Mouse (Mus musculus): ENCODE measurements around the gene Trmt1. TPM values are rescaled to one million over a fixed set of nuclear protein-coding genes. Genes with fewer than 3 reads are reported as not detected.
A peak's percentile ranks its signal among the peaks of the same experiment; 100 is the strongest.

Gene Trmt1
- polyA plus RNA-seq, 1 experiment from 2014 or later, result 47.9 TPM

DNA sequence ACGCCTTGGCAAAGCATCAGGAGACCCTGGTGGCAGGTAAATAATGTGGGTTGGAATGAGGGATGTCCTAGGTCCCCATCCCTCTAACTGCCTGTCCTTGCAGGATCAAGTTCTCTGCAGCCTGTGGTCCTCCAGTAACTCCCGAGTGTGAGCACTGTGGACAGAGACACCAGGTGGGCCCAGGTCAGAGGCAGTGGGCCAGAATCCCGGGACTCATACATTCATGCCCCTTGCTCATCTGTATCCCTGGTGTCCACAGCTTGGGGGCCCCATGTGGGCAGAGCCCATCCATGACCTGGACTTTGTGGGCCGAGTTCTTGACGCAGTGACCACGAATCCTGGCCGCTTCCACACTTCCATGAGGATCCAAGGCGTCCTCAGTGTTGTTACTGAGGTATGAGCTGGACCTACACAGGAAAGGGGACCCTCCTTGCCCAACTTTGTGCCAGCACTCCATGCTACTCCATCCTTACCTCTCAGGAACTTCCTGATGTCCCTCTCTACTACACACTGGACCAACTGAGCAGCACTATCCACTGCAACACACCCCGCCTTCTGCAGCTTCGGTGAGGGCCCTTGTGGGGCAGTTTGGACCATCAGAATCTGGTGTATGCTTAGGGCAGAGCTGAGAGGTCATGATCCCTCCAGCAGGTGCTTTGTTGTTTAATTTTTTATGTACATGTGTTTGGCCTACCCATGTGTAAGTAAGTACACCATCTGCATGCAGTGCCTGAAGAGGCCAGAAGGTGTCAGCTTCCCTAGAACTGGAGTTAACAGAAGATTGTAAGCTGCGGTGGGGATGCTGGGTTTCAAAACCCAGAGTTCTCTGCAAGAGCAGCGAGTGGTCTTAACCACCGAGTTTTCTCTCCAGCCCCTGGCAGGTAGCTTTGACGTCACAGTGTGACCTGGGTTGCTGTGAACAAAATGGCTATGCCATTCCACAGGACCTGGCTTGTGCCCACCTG, 11.3 kb downstream of the Trmt1 start:
- 90% methylated on average over 14 of the region's 14 CpGs for WGBS
- no peaks in the 10 kb centered on the region for H3K9me3 ChIP-seq (ENCODE audit: control insufficient read depth, low read length)
- H3K4me2 ChIP-seq (replicated peaks; ENCODE audit: low read depth, low read length), result no peak overlapping the region
- no peak overlapping the region for H3K27ac ChIP-seq (ENCODE audit: low read depth, low read length)
- no peak overlapping the region for H3K9ac ChIP-seq (ENCODE audit: low read depth, low read length)
- ATAC-seq (ENCODE audit: low FRiP score) (0 out of 2 replicates have a peak, but pooled peaks have one; percentile 28), DNase-seq (ENCODE audit: low spot score) (peak; percentile 43)
- no peak overlapping the region for H3K4me3 ChIP-seq (ENCODE audit: low read depth, low read length)
- no peaks in the 10 kb centered on the region for H3K4me1 ChIP-seq (replicated peaks; ENCODE audit: control insufficient read depth, insufficient read depth, low read length)
- peaks cover 17% of the 10 kb centered on the region for H3K27me3 ChIP-seq (ENCODE audit: control insufficient read depth, insufficient read depth, low read length)
- H3K36me3 ChIP-seq (ENCODE audit: control insufficient read depth, insufficient read depth, low read length), result no peaks in the 10 kb centered on the region

DNA sequence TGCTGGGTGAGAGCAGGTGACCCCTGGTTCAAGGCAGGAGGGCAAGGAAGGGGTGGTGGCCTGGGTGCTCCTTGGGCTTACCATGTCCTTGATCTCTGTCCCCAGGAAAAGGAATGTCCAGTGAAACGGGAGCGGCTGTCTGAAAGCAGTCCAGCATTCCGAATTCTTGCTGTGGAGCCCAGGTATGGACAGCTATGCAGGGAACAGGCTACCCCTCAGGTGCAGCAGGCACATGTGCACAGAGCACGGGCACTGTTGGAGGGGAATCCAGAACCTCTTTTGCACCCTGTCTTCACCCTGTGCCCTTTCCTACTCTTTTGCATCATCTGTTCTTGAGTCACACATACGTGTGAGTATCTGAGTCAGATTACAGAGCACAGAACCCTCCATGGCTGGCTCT, 12.2 kb downstream of the Trmt1 start:
- no peaks in the 10 kb centered on the region for H3K36me3 ChIP-seq (ENCODE audit: control insufficient read depth, insufficient read depth, low read length)
- no peak overlapping the region for H3K4me2 ChIP-seq (replicated peaks; ENCODE audit: low read depth, low read length)
- DNase-seq (ENCODE audit: low spot score) (no peak), ATAC-seq (ENCODE audit: low FRiP score) (no peak)
- H3K9ac ChIP-seq (ENCODE audit: low read depth, low read length), result no peak overlapping the region
- H3K4me1 ChIP-seq (replicated peaks; ENCODE audit: control insufficient read depth, insufficient read depth, low read length), result no peaks in the 10 kb centered on the region
- H3K9me3 ChIP-seq (ENCODE audit: control insufficient read depth, low read length), result no peaks in the 10 kb centered on the region
- 89% methylated on average over 5 of the region's 5 CpGs for WGBS
- peaks cover 25% of the 10 kb centered on the region for H3K27me3 ChIP-seq (ENCODE audit: control insufficient read depth, insufficient read depth, low read length)
- no peak overlapping the region for H3K4me3 ChIP-seq (ENCODE audit: low read depth, low read length)
- no peak overlapping the region for H3K27ac ChIP-seq (ENCODE audit: low read depth, low read length)

GRCm38 (mm10) chr8:84698929-84699401, 12.9 kb downstream of the Trmt1 start:
- 92% methylated on average over 9 of the region's 9 CpGs for WGBS
- Histone ChIP-seq H3K36me3 (ENCODE audit: control insufficient read depth, insufficient read depth, low read length) (no peaks in the 10 kb centered on the region), H3K9ac (ENCODE audit: low read depth, low read length) (no peak overlapping the region), H3K4me1 (replicated peaks; ENCODE audit: control insufficient read depth, insufficient read depth, low read length) (peaks cover 2% of the 10 kb centered on the region; the same call in 1 of the 2 replicates), H3K27me3 (ENCODE audit: control insufficient read depth, insufficient read depth, low read length) (peaks cover 32% of the 10 kb centered on the region), H3K27ac (ENCODE audit: low read depth, low read length) (no peak overlapping the region), H3K9me3 (ENCODE audit: control insufficient read depth, low read length) (no peaks in the 10 kb centered on the region), H3K4me3 (ENCODE audit: low read depth, low read length) (no peak overlapping the region), H3K4me2 (replicated peaks; ENCODE audit: low read depth, low read length) (no peak overlapping the region)
- ATAC-seq (ENCODE audit: low FRiP score) (no peak), DNase-seq (ENCODE audit: low spot score) (no peak)

- Histone ChIP-seq H3K9ac (ENCODE audit: low read depth, low read length) (no peak overlapping the region), H3K9me3 (ENCODE audit: control insufficient read depth, low read length) (no peaks in the 10 kb centered on the region), H3K4me3 (ENCODE audit: low read depth, low read length) (no peak overlapping the region), H3K36me3 (ENCODE audit: control insufficient read depth, insufficient read depth, low read length) (no peaks in the 10 kb centered on the region), H3K4me2 (replicated peaks; ENCODE audit: low read depth, low read length) (no peak overlapping the region), H3K4me1 (replicated peaks; ENCODE audit: control insufficient read depth, insufficient read depth, low read length) (peaks cover 4% of the 10 kb centered on the region; the same call in 1 of the 2 replicates), H3K27ac (ENCODE audit: low read depth, low read length) (no peak overlapping the region), H3K27me3 (ENCODE audit: control insufficient read depth, insufficient read depth, low read length) (peaks cover 41% of the 10 kb centered on the region)
- DNase-seq (ENCODE audit: low spot score) (peak; percentile 54), ATAC-seq (ENCODE audit: low FRiP score) (no peak)
- 70% methylated on average over 7 of the region's 7 CpGs for WGBS
Observed at GRCm38 (mm10) chr8:84699861-84700322, 13.8 kb downstream of the Trmt1 start.

DNA sequence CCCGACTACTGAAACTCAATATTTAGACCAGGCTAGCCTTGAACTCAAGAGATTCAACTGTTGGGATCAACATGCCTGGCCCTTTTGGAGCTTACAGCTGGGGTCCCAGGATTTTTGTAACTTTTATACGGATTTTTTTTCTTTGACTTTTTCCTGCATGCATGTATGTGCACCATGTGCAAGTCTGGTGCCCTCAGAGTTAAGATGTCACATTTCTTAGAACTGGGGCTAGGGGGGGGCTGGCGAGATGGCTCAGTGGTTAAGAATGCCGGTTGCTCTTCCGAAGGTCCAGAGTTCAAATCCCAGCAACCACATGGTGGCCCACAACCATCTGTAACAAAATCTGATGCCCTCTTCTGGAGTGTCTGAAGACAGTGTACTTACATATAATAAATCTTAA, 14.4 kb downstream of the Trmt1 start:
- H3K27me3 ChIP-seq (ENCODE audit: control insufficient read depth, insufficient read depth, low read length), result peaks cover 47% of the 10 kb centered on the region

DNA sequence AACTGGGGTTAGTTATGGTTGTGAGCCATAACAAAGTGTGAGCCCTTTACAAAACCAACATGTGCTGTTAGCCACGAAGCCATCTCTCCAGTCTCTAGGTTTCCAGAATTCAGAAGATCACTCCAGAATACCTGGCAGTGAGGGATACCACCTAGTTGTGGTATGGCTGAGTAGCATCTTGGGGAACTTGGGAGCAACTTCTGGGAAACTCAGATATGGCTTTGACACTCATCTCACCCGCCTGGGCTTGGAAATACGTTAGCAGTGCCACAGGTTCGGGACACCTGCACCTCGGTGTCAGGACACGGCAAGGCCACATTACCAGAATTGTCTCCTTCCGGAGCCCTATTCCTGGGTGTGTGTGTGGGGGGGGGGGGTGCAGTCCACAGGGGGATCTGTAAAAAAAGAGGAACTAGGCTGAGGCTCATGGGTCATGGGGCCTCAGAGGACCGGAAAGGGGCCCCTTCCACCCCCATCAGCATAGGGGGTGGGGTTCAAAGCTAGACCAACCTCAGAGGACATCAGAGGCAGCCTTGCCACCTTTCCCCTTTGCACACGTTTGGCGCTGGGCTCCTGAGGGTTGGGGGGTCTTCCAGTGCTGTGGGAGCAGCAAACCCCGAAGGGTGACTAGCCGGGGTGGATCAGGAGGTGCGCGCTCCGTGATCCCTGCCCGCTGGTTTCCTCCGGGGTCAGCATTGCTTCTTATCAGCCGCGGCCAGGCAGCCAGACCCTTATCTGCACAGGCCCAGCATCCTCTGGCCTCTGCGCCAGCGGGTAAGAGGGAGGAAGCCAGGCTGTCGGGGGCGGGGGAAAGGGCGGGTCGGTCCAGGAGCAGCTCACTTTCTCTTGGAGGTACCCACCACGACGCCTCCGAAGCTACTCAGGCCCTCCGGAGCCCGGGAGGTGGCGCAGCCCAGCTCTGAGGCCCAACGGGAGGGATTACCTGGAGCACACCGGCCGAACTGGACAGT, 15.1 kb downstream of the Trmt1 start, which contains the start of gene Lyl1:
Gene Lyl1, plus strand, starts transcription at position 517 of the 971 bp plus-strand sequence.
- Histone ChIP-seq H3K4me1 (replicated peaks; ENCODE audit: control insufficient read depth, insufficient read depth, low read length) (peaks cover 12% of the 10 kb centered on the region; the same call in 1 of the 2 replicates), H3K9me3 (ENCODE audit: control insufficient read depth, low read length) (no peaks in the 10 kb centered on the region), H3K4me3 (ENCODE audit: low read depth, low read length) (peak within 1 kb of the TSS; percentile 16), H3K36me3 (ENCODE audit: control insufficient read depth, insufficient read depth, low read length) (no peaks in the 10 kb centered on the region), H3K27ac (ENCODE audit: low read depth, low read length) (no peak within 1 kb of the TSS), H3K9ac (ENCODE audit: low read depth, low read length) (no peak within 1 kb of the TSS), H3K4me2 (replicated peaks; ENCODE audit: low read depth, low read length) (0 out of 2 replicates have a peak within 1 kb of the TSS, but pooled peaks have one; percentile 11), H3K27me3 (ENCODE audit: control insufficient read depth, insufficient read depth, low read length) (peaks cover 50% of the 10 kb centered on the region)
- ATAC-seq (ENCODE audit: low FRiP score), result peak; percentile 29; the same call in 1 of the 2 replicates
- WGBS, result 14% methylated on average over 33 of the region's 34 CpGs
- peak; percentile 41 for DNase-seq (ENCODE audit: low spot score)

More for the DNA sequence above, 14.4 kb downstream of the Trmt1 start:
- H3K27ac ChIP-seq (ENCODE audit: low read depth, low read length), result no peak overlapping the region
- no peak for DNase-seq (ENCODE audit: low spot score)
- H3K36me3 ChIP-seq (ENCODE audit: control insufficient read depth, insufficient read depth, low read length), result no peaks in the 10 kb centered on the region
- H3K4me1 ChIP-seq (replicated peaks; ENCODE audit: control insufficient read depth, insufficient read depth, low read length), result peaks cover 10% of the 10 kb centered on the region; the same call in 1 of the 2 replicates
- no peaks in the 10 kb centered on the region for H3K9me3 ChIP-seq (ENCODE audit: control insufficient read depth, low read length)
- WGBS, result 77% methylated on average over 5 of the region's 5 CpGs
- no peak overlapping the region for H3K4me3 ChIP-seq (ENCODE audit: low read depth, low read length)
- H3K9ac ChIP-seq (ENCODE audit: low read depth, low read length), result no peak overlapping the region
- ATAC-seq (ENCODE audit: low FRiP score), result no peak
- no peak overlapping the region for H3K4me2 ChIP-seq (replicated peaks; ENCODE audit: low read depth, low read length)

- Histone ChIP-seq H3K4me3 (ENCODE audit: low read depth, low read length) (peak overlapping the region; percentile 16), H3K4me2 (replicated peaks; ENCODE audit: low read depth, low read length) (0 out of 2 replicates have a peak overlapping the region, but pooled peaks have one; percentile 3), H3K4me1 (replicated peaks; ENCODE audit: control insufficient read depth, insufficient read depth, low read length) (peaks cover 23% of the 10 kb centered on the region), H3K9ac (ENCODE audit: low read depth, low read length) (no peak overlapping the region), H3K36me3 (ENCODE audit: control insufficient read depth, insufficient read depth, low read length) (no peaks in the 10 kb centered on the region), H3K27ac (ENCODE audit: low read depth, low read length) (no peak overlapping the region), H3K27me3 (ENCODE audit: control insufficient read depth, insufficient read depth, low read length) (peaks cover 62% of the 10 kb centered on the region), H3K9me3 (ENCODE audit: control insufficient read depth, low read length) (no peaks in the 10 kb centered on the region)
- 70% methylated on average over 9 of the region's 9 CpGs for WGBS
- DNase-seq (ENCODE audit: low spot score) (no peak), ATAC-seq (ENCODE audit: low FRiP score) (no peak)
Observed at GRCm38 (mm10) chr8:84702561-84702960, 16.5 kb downstream of the Trmt1 start.

- 81% methylated on average over 6 of the region's 6 CpGs for WGBS
- no peaks in the 10 kb centered on the region for H3K36me3 ChIP-seq (ENCODE audit: control insufficient read depth, insufficient read depth, low read length)
- no peak for ATAC-seq (ENCODE audit: low FRiP score)
- peaks cover 27% of the 10 kb centered on the region for H3K4me1 ChIP-seq (replicated peaks; ENCODE audit: control insufficient read depth, insufficient read depth, low read length)
- no peak overlapping the region for H3K4me2 ChIP-seq (replicated peaks; ENCODE audit: low read depth, low read length)
- H3K27ac ChIP-seq (ENCODE audit: low read depth, low read length), result no peak overlapping the region
- H3K9me3 ChIP-seq (ENCODE audit: control insufficient read depth, low read length), result no peaks in the 10 kb centered on the region
- H3K9ac ChIP-seq (ENCODE audit: low read depth, low read length), result no peak overlapping the region
- peaks cover 67% of the 10 kb centered on the region for H3K27me3 ChIP-seq (ENCODE audit: control insufficient read depth, insufficient read depth, low read length)
- peak; percentile 6 for DNase-seq (ENCODE audit: low spot score)
- peak overlapping the region; percentile 16; the same call in 1 of the 2 replicates for H3K4me3 ChIP-seq (ENCODE audit: low read depth, low read length)
Observed at GRCm38 (mm10) chr8:84702963-84703465, 16.9 kb downstream of the Trmt1 start.

Data from hindbrain, embryonic 11.5 days (tissue).